31 mouse cellular contexts compared by ENCODE assay signal in genomic region chr3:105877252-105877803, GRCm38 (mm10). TPM values are rescaled to one million over a fixed set of nuclear protein-coding genes. Genes with fewer than 3 reads are reported as not detected.
DNase-seq lines count a peak whose midpoint lies in the region; ATAC-seq and TF ChIP-seq lines count a peak whose summit lies in the region.
"Had no signal": no experiment of that assay in that cellular context is flagged by ENCODE, and none has a peak within 500 bp of the region (broad histone marks: within the 10 kb centered on the region; RNA-seq: fewer than 3 reads in every experiment).

No protein-coding gene starts in this region.

- WGBS in liver, embryonic 11.5 days: 75% methylated on average over 6 of the region's 6 CpGs
- 65% methylated on average over 6 of the region's 6 CpGs for WGBS in liver, embryonic 12.5 days (ENCODE audit: insufficient replicate concordance)
- 67% methylated on average over 6 of the region's 6 CpGs for WGBS in small intestine, adult 2 months

- no peak overlapping the region for H3K9ac ChIP-seq in liver, embryonic 11.5 days (ENCODE audit: low read depth, low read length)
- H3K9ac ChIP-seq in liver, embryonic 12.5 days: no peak overlapping the region
- H3K9ac ChIP-seq: embryonic facial prominence, embryonic 12.5 days; forebrain, postnatal 0 days; heart, embryonic 13.5 days; hindbrain, embryonic 12.5 days; lung, embryonic 14.5 days had no signal

- TF ChIP-seq CTCF in small intestine, adult 2 months (IDR thresholded peaks at IDR 0.05; ENCODE audit: extremely low read depth, insufficient read length, insufficient replicate concordance, low read depth, low read length): no peak

- peak; percentile 8 for DNase-seq in liver, embryonic 11.5 days (ENCODE audit: low spot score)
- peak; percentile 30 for DNase-seq in right cerebral cortex, adult 18-20 months
- DNase-seq in right cerebral cortex, postnatal 36 days (ENCODE audit: low spot score in 2 of 2): no peak
- no peak for DNase-seq in adrenal gland, adult 18-20 months (ENCODE audit: low spot score in 2 of 2)
- DNase-seq: adrenal gland, postnatal 10 days; cerebellum, adult 9-11 months; forebrain, postnatal 0 days; heart, postnatal 14 days; kidney, postnatal 25 days; liver; lung, embryonic 14.5 days; right cerebral cortex, postnatal 14 days; thymus, postnatal 36 days had no signal

- H3K4me3 ChIP-seq in liver, embryonic 11.5 days (ENCODE audit: low read depth, low read length): no peak overlapping the region
- H3K4me3 ChIP-seq in liver, embryonic 12.5 days: no peak overlapping the region
- no peak overlapping the region for H3K4me3 ChIP-seq in brown adipose tissue, adult 24 weeks (ENCODE audit: insufficient read depth, low read depth, low read length)
- no peak overlapping the region for H3K4me3 ChIP-seq in small intestine, adult 2 months (ENCODE audit: low read depth, low read length)
- H3K4me3 ChIP-seq: embryonic facial prominence, embryonic 12.5 days; heart, embryonic 13.5 days; hindbrain, embryonic 12.5 days; layer of hippocampus, adult 2 months; limb, embryonic 10.5 days; myocyte had no signal

- no peak for ATAC-seq in liver, embryonic 11.5 days (replicated peaks; ENCODE audit: low FRiP score)
- ATAC-seq in liver, embryonic 12.5 days: no peak
- ATAC-seq: activated CD4-positive, CD25-positive, alpha-beta regulatory T cell, adult 4 months; forebrain, postnatal 0 days; intestine, postnatal 0 days; midbrain, embryonic 16.5 days had no signal

- H3K4me1 ChIP-seq in liver, embryonic 11.5 days (replicated peaks; ENCODE audit: control insufficient read depth, insufficient read depth, low read length): no peaks in the 10 kb centered on the region
- H3K4me1 ChIP-seq in liver, embryonic 12.5 days: 0 out of 2 replicates have a peak, but pooled peaks cover 10% of the 10 kb centered on the region
- peaks cover 27% of the 10 kb centered on the region for H3K4me1 ChIP-seq in brown adipose tissue, adult 24 weeks (ENCODE audit: control insufficient read depth, insufficient read depth, insufficient read length, low read length)
- peaks cover 5% of the 10 kb centered on the region; the same call in 1 of the 2 replicates for H3K4me1 ChIP-seq in small intestine, adult 2 months (ENCODE audit: control insufficient read depth, insufficient read depth, insufficient read length, low read length)

- H3K36me3 ChIP-seq in liver, embryonic 11.5 days (ENCODE audit: control insufficient read depth, insufficient read depth, low read length): no peaks in the 10 kb centered on the region
- no peaks in the 10 kb centered on the region for H3K36me3 ChIP-seq in liver, embryonic 12.5 days
- H3K36me3 ChIP-seq in small intestine, adult 2 months (ENCODE audit: control insufficient read depth, insufficient read depth, low read length): no peaks in the 10 kb centered on the region
- H3K36me3 ChIP-seq: embryonic facial prominence, embryonic 12.5 days; heart, embryonic 13.5 days; hindbrain, embryonic 12.5 days; limb, embryonic 10.5 days had no signal

- no peak overlapping the region for H3K27ac ChIP-seq in liver, embryonic 11.5 days (ENCODE audit: low read depth, low read length)
- H3K27ac ChIP-seq in liver, embryonic 12.5 days: no peak overlapping the region
- H3K27ac ChIP-seq in brown adipose tissue, adult 24 weeks (replicated peaks; ENCODE audit: low read depth, low read length): peak overlapping the region; percentile 67
- H3K27ac ChIP-seq in small intestine, adult 2 months (ENCODE audit: insufficient read depth, low read depth, low read length): 0 out of 2 replicates have a peak overlapping the region, but pooled peaks have one; percentile 14
- H3K27ac ChIP-seq: embryonic facial prominence, embryonic 12.5 days; heart, embryonic 13.5 days; hindbrain, embryonic 12.5 days; layer of hippocampus, adult 2 months; limb, embryonic 10.5 days had no signal

- H3K9me3 ChIP-seq in liver, embryonic 11.5 days (ENCODE audit: control insufficient read depth, low read length): no peaks in the 10 kb centered on the region
- no peaks in the 10 kb centered on the region for H3K9me3 ChIP-seq in liver, embryonic 12.5 days (replicated peaks)
- H3K9me3 ChIP-seq: embryonic facial prominence, embryonic 12.5 days; heart, embryonic 13.5 days; hindbrain, embryonic 12.5 days; limb, embryonic 10.5 days had no signal

- no peak for TF ChIP-seq POLR2A in small intestine, adult 2 months (IDR thresholded peaks at IDR 0.05; ENCODE audit: low read depth, low read length)

- no peaks in the 10 kb centered on the region for H3K27me3 ChIP-seq in liver, embryonic 11.5 days (replicated peaks; ENCODE audit: control insufficient read depth, insufficient read depth, low read length)
- H3K27me3 ChIP-seq in liver, embryonic 12.5 days (replicated peaks): no peaks in the 10 kb centered on the region
- H3K27me3 ChIP-seq in small intestine, adult 2 months (ENCODE audit: control insufficient read depth, insufficient read depth, low read length): no peaks in the 10 kb centered on the region
- H3K27me3 ChIP-seq: embryonic facial prominence, embryonic 12.5 days; hindbrain, embryonic 12.5 days had no signal

- H3K4me2 ChIP-seq in liver, embryonic 11.5 days: no peak overlapping the region
- no peak overlapping the region for H3K4me2 ChIP-seq in liver, embryonic 12.5 days
- H3K4me2 ChIP-seq: embryonic facial prominence, embryonic 12.5 days; heart, embryonic 13.5 days; hindbrain, embryonic 12.5 days; lung, embryonic 14.5 days had no signal

RNA-seq across cellular contexts. Expression of gene Tmigd3, which starts 6.6 kb away (rescaled TPM):
- 0.26 and 0.27 TPM in 2 replicates for polyA plus RNA-seq in liver, embryonic 11.5 days (2014; fragmentation: Nextera tagmentation; extraction: Ambion mirVana)
- polyA plus RNA-seq in liver, embryonic 12.5 days (2016; fragmentation: Nextera tagmentation; extraction: Ambion mirVana): 0.30 TPM in 1 of 2 replicates, not detected in the other
- polyA plus RNA-seq in brown adipose tissue, adult 24 weeks (2012; ENCODE audit: insufficient read depth, insufficient read length, missing spikeins): not detected in 2 replicates
- polyA plus RNA-seq in small intestine, adult 2 months (2012; rRNA removed): 0.94 and 1.1 TPM in 2 replicates
- total RNA-seq in adrenal gland, adult 18-20 months (2021): not detected
- total RNA-seq: forebrain, postnatal 0 days; gastrocnemius, adult 18-20 months; layer of hippocampus, postnatal 25 days; megakaryocyte-erythroid progenitor cell, adult 5-6 weeks had no signal
- polyA plus RNA-seq: activated CD4-positive, CD25-positive, alpha-beta regulatory T cell, adult 4 months; C2C12; embryonic facial prominence, embryonic 12.5 days; forebrain, postnatal 0 days; hindbrain, embryonic 12.5 days; limb, embryonic 10.5 days; midbrain, embryonic 16.5 days; neural tube, embryonic 14.5 days had no signal

RNA-seq across cellular contexts. Expression of gene Adora3, which starts 6.7 kb away (rescaled TPM):
- polyA plus RNA-seq in liver, embryonic 11.5 days (2014; fragmentation: Nextera tagmentation; extraction: Ambion mirVana): 0.36 and 0.92 TPM in 2 replicates
- 0.17 and 0.39 TPM in 2 replicates for polyA plus RNA-seq in liver, embryonic 12.5 days (2016; fragmentation: Nextera tagmentation; extraction: Ambion mirVana)
- not detected in 2 replicates for polyA plus RNA-seq in brown adipose tissue, adult 24 weeks (2012; ENCODE audit: insufficient read depth, insufficient read length, missing spikeins)
- 0.39 and 0.41 TPM in 2 replicates for polyA plus RNA-seq in small intestine, adult 2 months (2012; rRNA removed)
- under 1 TPM; 0.33 to 0.80 TPM for total RNA-seq in adrenal gland, adult 18-20 months (2021)
- total RNA-seq: gastrocnemius, adult 18-20 months; megakaryocyte-erythroid progenitor cell, adult 5-6 weeks had no signal
- polyA plus RNA-seq: C2C12; forebrain, embryonic 11.5 days; hindbrain, embryonic 12.5 days; myocyte had no signal

RNA-seq across cellular contexts. Expression of gene I830077J02Rik, which starts 55.1 kb away (rescaled TPM):
- 5.6 and 5.9 TPM in 2 replicates for polyA plus RNA-seq in liver, embryonic 11.5 days (2014; fragmentation: Nextera tagmentation; extraction: Ambion mirVana)
- polyA plus RNA-seq in liver, embryonic 12.5 days (2016; fragmentation: Nextera tagmentation; extraction: Ambion mirVana): 4.0 and 4.4 TPM in 2 replicates
- 2.4 and 4.1 TPM in 2 replicates for polyA plus RNA-seq in brown adipose tissue, adult 24 weeks (2012; ENCODE audit: insufficient read depth, insufficient read length, missing spikeins)
- 0.81 and 1.8 TPM in 2 replicates for polyA plus RNA-seq in small intestine, adult 2 months (2012; rRNA removed)
- 1 to 10 TPM; 1.0 to 1.2 TPM for total RNA-seq in adrenal gland, adult 18-20 months (2021)

Comparison
In these comparisons a context has a peak if more than half of its experiments do, and no peak if none do; other contexts are left out.
1. DNase-seq: peak in liver, embryonic 11.5 days (single experiment) and right cerebral cortex, adult 18-20 months (single experiment); none in right cerebral cortex, postnatal 36 days (0 of 2) and adrenal gland, adult 18-20 months (0 of 2).
2. H3K27ac ChIP-seq: peak in brown adipose tissue, adult 24 weeks (single experiment) and small intestine, adult 2 months (single experiment); none in liver, embryonic 11.5 days (single experiment) and liver, embryonic 12.5 days (single experiment).